Mouse (Mus musculus): ENCODE data around the gene Olfr101.

- TF ChIP-seq CTCF (IDR thresholded peaks at IDR 0.05; ENCODE audit: extremely low read depth, insufficient read depth, insufficient read length, insufficient replicate concordance) (no peak), POLR2A (IDR thresholded peaks at IDR 0.05; ENCODE audit: low read depth, low read length) (no peak)
Observed at GRCm38 (mm10) chr17:37310146-37310699, 6.1 kb upstream of the Olfr101 start.
